Mouse (Mus musculus) midbrain, postnatal 0 days (tissue): ENCODE measurements around the gene Gnl2. TPM values are rescaled to one million over a fixed set of nuclear protein-coding genes. Genes with fewer than 3 reads are reported as not detected.
A peak's percentile ranks its signal among the peaks of the same experiment; 100 is the strongest.

ENCODE experiments used
- ATAC-seq: fragments of 200-750 bp; cut with Nextera tagmentation; 2 replicates; pipeline ENCODE4 v1.8.0; 2017; ENCODE audit warnings: moderate number of reproducible peaks, mild to moderate bottlenecking, moderate TSS enrichment, moderate library complexity; ENCODE audit not compliant: low FRiP score
- DNase-seq: peaks from one replicate; pipeline ENCODE4 v3.0.0-alpha.2; 2015; ENCODE audit warnings: low spot score
- H3K27ac ChIP-seq: fragments of 300-500 bp; sonication (generic); 2 replicates; pipeline ENCODE4 v1.5.1; 2014; ENCODE audit warnings: low read depth, mild to moderate bottlenecking, low read length, mixed read lengths
- H3K27me3 ChIP-seq: fragments of 300-500 bp; sonication (generic); 2 replicates; pipeline ENCODE4 v1.6.1; 2014; ENCODE audit warnings: low read length, control low read depth, mixed read lengths; ENCODE audit not compliant: insufficient read depth
- H3K36me3 ChIP-seq: fragments of 300-500 bp; sonication (generic); 2 replicates; pipeline ENCODE4 v1.6.1; 2014; ENCODE audit warnings: low read length, control low read depth, mixed read lengths; ENCODE audit not compliant: insufficient read depth
- H3K4me1 ChIP-seq: fragments of 300-500 bp; sonication (generic); 2 replicates; pipeline ENCODE4 v1.6.1; 2014; ENCODE audit warnings: mild to moderate bottlenecking, control low read depth, antibody characterized with exemption, low read length, mixed read lengths; ENCODE audit not compliant: insufficient read depth
- H3K4me2 ChIP-seq: fragments of 300-500 bp; sonication (generic); 2 replicates; pipeline ENCODE4 v1.6.1; 2014; ENCODE audit warnings: low read depth, mild to moderate bottlenecking, low read length, mixed read lengths; ENCODE audit not compliant: poor library complexity, severe bottlenecking
- H3K4me3 ChIP-seq: fragments of 300-500 bp; sonication (generic); 2 replicates; pipeline ENCODE4 v1.5.1; 2014; ENCODE audit warnings: low read depth, mild to moderate bottlenecking, low read length, moderate library complexity
- H3K9ac ChIP-seq: fragments of 300-500 bp; sonication (generic); replicated peaks from 2 replicates; pipeline ENCODE4 v1.6.1; 2014; ENCODE audit warnings: mild to moderate bottlenecking, low read length, moderate library complexity, mixed read lengths; ENCODE audit not compliant: poor library complexity, severe bottlenecking
- H3K9me3 ChIP-seq: fragments of 300-500 bp; sonication (generic); 2 replicates; pipeline ENCODE4 v1.6.1; 2016; ENCODE audit warnings: low read length, control low read depth
- CTCF ChIP-seq: IDR thresholded peaks from 2 replicates; pipeline ENCODE4 v1.5.1; 2016; ENCODE audit warnings: antibody characterized with exemption, mild to moderate bottlenecking
- WGBS: fragments of 180-500 bp; shearing (Covaris S2); extraction: QIAGEN DNeasy Blood & Tissue Kit; methylation state at CpG from one replicate; pipeline ENCODE4 v1.1.7; 2014; 5-methylcytosine and 5-hydroxymethylcytosine counted together
- polyA plus RNA-seq: library from polyadenylated mRNA; unstranded; fragments of >200 nt; fragmentation: Nextera tagmentation; extraction: Ambion mirVana; gene quantifications from 2 replicates; pipeline ENCODE4 v1.2.1, GENCODE M21; 2015
- total RNA-seq: library from RNA; depleted of rRNA; stranded (reverse); fragments of >200 nt; gene quantifications from 2 replicates; pipeline ENCODE4 v1.2.3, GENCODE M21; 2014

Gene Gnl2
- total and polyA plus RNA-seq, 2 experiments from 2014 or later: 51.8 to 77.5 TPM

DNA sequence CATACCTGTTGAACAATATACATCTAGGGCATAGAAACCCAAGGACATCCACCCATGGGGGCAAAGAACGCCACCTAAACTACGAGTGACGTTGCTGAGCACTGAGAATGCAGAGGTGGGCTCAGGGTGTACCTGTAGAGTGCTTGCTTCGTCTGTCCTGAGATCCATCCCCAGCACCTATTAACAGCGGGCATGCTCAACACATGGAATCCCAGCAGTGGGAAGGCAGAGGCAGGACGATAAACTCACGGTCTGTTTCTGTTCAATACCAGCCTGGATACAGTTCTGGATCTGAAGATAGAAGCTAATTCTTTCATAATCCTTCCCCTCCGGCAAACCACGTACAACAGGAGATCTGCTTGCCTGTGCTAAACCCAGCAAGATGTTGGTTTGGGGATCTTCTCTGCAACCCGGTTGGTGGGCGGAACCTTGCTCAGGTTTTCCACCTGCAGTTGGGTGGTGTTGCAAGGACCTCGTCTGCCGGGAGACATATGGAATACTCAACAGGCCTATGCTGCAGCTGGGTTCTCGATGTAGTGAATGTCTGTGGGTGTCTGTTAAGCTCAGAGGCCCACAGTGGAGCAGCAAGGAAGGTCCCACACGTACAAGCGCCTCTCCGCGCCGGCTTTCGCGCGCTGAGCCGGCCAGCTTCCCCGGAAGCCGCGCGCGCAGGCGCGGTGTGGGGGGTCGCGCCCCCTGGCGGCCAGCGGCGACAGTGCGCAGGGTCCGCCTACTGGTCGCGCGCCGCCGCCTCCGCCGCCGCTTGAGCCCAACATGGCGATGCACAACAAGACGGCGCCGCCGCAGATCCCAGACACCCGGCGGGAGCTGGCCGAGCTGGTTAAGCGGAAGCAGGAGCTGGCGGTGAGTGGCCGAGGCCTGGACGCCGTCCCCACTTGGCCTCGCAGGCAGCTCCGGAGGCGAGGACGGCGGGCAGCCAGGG, 68.3 kb downstream of the Gnl2 start, which contains the start of gene Meaf6:
Gene Meaf6 (plus strand): TSS at position 732 of the 943 bp plus-strand sequence.
- TF ChIP-seq CTCF: peak; percentile 80
- ATAC-seq (peak; percentile 88), DNase-seq (peak; percentile 89)
- H3K9ac ChIP-seq: peak within 1 kb of the TSS; percentile 90
- H3K27ac ChIP-seq: peak within 1 kb of the TSS; percentile 97
- H3K4me1 ChIP-seq: no peaks in the 10 kb centered on the region
- no peaks in the 10 kb centered on the region for H3K9me3 ChIP-seq
- H3K27me3 ChIP-seq: no peaks in the 10 kb centered on the region
- peaks cover 18% of the 10 kb centered on the region for H3K36me3 ChIP-seq
- WGBS: 1% methylated on average over 63 of the region's 63 CpGs
- H3K4me3 ChIP-seq: peak within 1 kb of the TSS; percentile 93
- H3K4me2 ChIP-seq: peak within 1 kb of the TSS; percentile 68

DNA sequence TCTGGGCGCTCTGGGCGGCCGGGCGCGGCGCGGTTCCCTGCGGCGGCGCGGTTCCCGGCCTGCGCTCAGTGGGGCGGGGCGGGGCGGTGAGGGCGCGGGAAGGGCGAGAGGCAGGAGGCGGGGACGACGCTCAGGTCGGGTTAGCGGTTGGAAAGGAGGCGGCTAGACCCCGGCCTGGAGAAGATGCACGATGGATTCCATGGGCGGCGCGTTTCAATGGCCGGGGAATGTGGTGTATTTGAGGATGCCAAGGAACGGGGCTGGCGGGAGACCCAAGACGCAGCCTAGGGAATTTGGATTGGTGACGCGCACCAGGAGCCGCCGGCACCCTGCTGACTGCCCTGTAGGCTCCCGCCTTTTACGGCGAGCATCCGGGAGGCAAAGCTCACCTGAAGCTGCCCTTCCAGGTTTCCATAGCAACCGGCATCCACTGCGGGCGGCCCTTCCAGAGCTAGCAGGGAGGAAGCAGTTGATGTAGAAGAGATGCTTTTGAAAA, 69.0 kb downstream of the Gnl2 start:
- WGBS: under 1% methylated on average over 31 of the region's 45 CpGs
- H3K9me3 ChIP-seq: no peaks in the 10 kb centered on the region
- no peak for TF ChIP-seq CTCF
- H3K4me2 ChIP-seq: peak overlapping the region; percentile 68
- DNase-seq (peak; percentile 74), ATAC-seq (peak; percentile 86)
- H3K4me1 ChIP-seq: no peaks in the 10 kb centered on the region
- H3K27ac ChIP-seq: peak overlapping the region; percentile 97
- peak overlapping the region; percentile 93 for H3K4me3 ChIP-seq
- H3K9ac ChIP-seq: peak overlapping the region; percentile 90
- no peaks in the 10 kb centered on the region for H3K27me3 ChIP-seq
- peaks cover 25% of the 10 kb centered on the region for H3K36me3 ChIP-seq

DNA sequence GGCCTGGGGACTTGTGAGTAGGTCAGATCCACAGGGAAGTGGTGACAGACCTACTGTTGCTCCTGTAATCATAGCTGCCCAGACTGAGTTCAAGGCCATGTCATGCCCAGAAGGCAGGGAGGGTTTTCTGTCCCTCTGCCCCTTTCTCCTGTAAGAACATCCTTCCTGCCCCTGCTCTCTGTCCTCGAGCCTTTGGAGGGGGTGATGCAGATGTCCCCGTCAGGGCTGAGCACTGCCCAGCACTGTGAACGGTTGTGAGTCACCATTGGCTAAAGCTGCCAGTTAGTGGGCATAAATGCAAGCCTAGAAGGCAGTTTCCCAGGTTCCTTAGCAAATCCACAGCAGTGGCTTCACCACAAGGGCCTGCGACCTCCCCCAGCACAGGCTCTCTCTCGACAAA, 76.6 kb downstream of the Gnl2 start:
- no peak for TF ChIP-seq CTCF
- Histone ChIP-seq H3K27me3 (no peaks in the 10 kb centered on the region), H3K27ac (no peak overlapping the region), H3K9me3 (no peaks in the 10 kb centered on the region), H3K4me1 (no peaks in the 10 kb centered on the region), H3K4me2 (no peak overlapping the region), H3K9ac (no peak overlapping the region), H3K36me3 (peaks cover 36% of the 10 kb centered on the region), H3K4me3 (no peak overlapping the region)
- ATAC-seq: no peak
- DNase-seq: no peak
- 92% methylated on average over 5 of the region's 5 CpGs for WGBS

DNA sequence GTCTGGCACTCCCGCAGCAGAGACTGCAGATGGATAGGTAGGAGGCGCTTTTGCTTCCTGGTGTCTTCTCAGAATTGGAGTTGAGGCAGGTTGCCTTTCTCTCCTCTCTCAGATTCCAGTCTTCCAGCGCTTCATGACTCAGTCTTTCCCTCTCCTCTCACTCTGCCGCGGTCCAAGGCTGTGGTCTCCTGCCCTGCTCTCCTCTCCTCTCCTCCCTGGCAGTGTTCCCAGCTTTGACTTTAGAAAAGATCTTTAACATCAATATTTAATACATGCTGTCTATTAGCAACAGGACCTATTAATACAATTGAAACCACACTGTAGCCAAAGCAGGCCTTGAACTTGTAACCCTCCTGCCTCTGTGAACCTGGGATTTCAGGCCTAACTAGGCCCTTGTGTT, 79.7 kb downstream of the Gnl2 start:
- H3K9ac ChIP-seq: no peak overlapping the region
- H3K27ac ChIP-seq: no peak overlapping the region
- no peak overlapping the region for H3K4me3 ChIP-seq
- H3K27me3 ChIP-seq: no peaks in the 10 kb centered on the region
- no peak for ATAC-seq
- H3K4me1 ChIP-seq: no peaks in the 10 kb centered on the region
- no peaks in the 10 kb centered on the region for H3K9me3 ChIP-seq
- H3K36me3 ChIP-seq: peaks cover 18% of the 10 kb centered on the region; the same call in 1 of the 2 replicates
- no peak for TF ChIP-seq CTCF
- no peak for DNase-seq
- no peak overlapping the region for H3K4me2 ChIP-seq
- 97% methylated on average over 5 of the region's 5 CpGs for WGBS

DNA sequence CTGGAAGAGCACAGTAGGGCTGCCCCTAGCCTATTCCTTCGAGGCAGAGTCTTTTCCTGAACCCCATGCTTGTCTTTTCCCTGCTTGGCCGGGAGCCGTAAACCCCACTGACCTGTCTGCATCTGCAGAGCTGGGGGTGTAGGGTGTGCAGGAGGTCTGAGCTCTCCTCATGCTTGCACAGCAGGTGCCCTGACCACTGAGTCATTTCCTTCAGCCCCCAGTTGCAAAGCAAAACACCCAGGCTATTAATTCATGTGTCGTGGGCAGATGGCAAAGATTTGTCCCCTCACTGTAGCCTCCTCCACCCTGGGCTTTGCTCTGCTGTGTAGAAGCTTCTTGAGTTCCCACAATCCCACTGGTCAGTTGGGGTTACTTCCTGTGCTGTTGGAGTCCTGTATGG, 81.0 kb downstream of the Gnl2 start:
- Histone ChIP-seq H3K36me3 (peaks cover 9% of the 10 kb centered on the region; the same call in 1 of the 2 replicates), H3K9me3 (no peaks in the 10 kb centered on the region), H3K27ac (no peak overlapping the region), H3K9ac (no peak overlapping the region), H3K4me2 (no peak overlapping the region), H3K27me3 (no peaks in the 10 kb centered on the region), H3K4me3 (no peak overlapping the region), H3K4me1 (no peaks in the 10 kb centered on the region)
- no peak for ATAC-seq
- no peak for DNase-seq
- TF ChIP-seq CTCF: no peak
- 83% methylated on average over 4 of the region's 4 CpGs for WGBS

DNA sequence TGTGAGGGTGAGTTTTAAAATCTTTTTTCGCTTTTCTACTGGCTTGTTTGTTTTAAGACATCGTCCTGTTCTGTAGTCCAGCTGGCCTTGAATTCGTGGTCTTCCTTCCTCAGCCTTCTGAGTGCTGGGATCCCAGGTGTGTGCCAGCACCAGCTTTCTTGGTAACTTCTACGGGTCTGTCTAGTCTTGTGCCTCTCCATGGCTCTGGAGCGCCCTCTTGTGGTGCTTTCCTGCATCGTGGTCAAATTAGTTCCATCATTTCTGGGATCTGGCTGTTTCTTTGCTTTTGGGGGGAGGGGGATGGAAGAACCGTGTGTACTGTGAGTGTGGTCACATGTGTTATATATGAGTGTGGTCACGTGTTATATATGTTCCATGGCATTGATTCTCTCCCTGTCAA, 83.1 kb downstream of the Gnl2 start:
- H3K9me3 ChIP-seq: no peaks in the 10 kb centered on the region
- no peak overlapping the region for H3K4me2 ChIP-seq
- peak; percentile 81 for DNase-seq
- 8% methylated on average over 8 of the region's 8 CpGs for WGBS
- peaks cover 13% of the 10 kb centered on the region for H3K36me3 ChIP-seq
- H3K9ac ChIP-seq: no peak overlapping the region
- no peak overlapping the region for H3K4me3 ChIP-seq
- H3K27ac ChIP-seq: no peak overlapping the region
- peak; percentile 58 for ATAC-seq
- H3K27me3 ChIP-seq: no peaks in the 10 kb centered on the region
- TF ChIP-seq CTCF: peak; percentile 98
- H3K4me1 ChIP-seq: no peaks in the 10 kb centered on the region
